In the genomic region with DNA sequence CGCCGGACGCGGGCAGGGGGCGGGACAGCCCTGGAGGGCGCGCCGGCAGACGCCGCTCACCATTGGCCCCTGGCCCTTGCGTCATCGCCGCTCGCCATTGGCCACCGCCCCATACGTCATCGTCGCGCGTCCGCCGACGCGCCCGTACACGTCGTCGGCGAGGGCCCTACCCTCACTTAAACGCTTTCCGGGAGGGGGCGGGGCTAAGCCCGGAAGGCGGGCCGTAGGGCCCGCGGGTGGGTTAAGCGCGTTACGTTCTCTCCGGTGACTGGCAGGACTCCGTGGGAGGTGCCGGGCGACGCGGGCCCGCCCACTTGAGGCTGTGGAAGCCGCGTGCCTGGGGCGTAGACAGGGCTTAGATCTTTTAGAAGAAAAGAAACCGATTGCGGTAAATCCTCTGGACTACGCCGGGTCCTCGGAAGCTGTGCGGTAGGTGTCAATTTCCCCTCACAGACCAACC, we compare ENCODE assay signal across 8 mouse cellular contexts. TPM values are rescaled to one million over a fixed set of nuclear protein-coding genes. Genes with fewer than 3 reads are reported as not detected.
DNase-seq lines count a peak whose midpoint lies in the region; ATAC-seq lines count a peak whose summit lies in the region.

No protein-coding gene starts in this region.

- DNase-seq in adipocyte (ENCODE audit: low spot score) = peak; percentile 100
- peak; percentile 100 for DNase-seq in embryo, embryonic 10 days (ENCODE audit: low spot score)
- peak; percentile 100 for DNase-seq in gastrocnemius, postnatal 10 days
- peak; percentile 99 for DNase-seq in induced T-regulatory cell, adult 2 months (ENCODE audit: low read depth)
- DNase-seq in left cerebral cortex, adult 9 months (ENCODE audit: low spot score in 2 of 2) = peak; percentile 98 to 99
- DNase-seq in right cerebral cortex, postnatal 14 days = peak; percentile 100
- DNase-seq in urinary bladder, postnatal 36 days (ENCODE audit: low spot score in 2 of 2) = peak; percentile 99 to 100

- ATAC-seq in megakaryocyte progenitor cell, adult 5-6 weeks (replicated peaks; ENCODE audit: poor library complexity) = peak; percentile 88

RNA-seq across cellular contexts. Expression of gene Slc35e1, which starts 0.2 kb away (rescaled TPM):
- 10 to 100 TPM; 23.3 to 25.3 TPM for total RNA-seq in gastrocnemius, postnatal 10 days (2021)
- total RNA-seq in megakaryocyte progenitor cell, adult 5-6 weeks (2015) = 27.3 and 40.7 TPM in 2 replicates
- total RNA-seq in megakaryocyte progenitor cell, adult 5-6 weeks (2017) = 26.8 and 30.3 TPM in 2 replicates

RNA-seq across cellular contexts. Expression of gene Cherp, which starts 17.6 kb away (rescaled TPM):
- 10 to 100 TPM; 27.5 to 38.9 TPM for total RNA-seq in gastrocnemius, postnatal 10 days (2021)
- total RNA-seq in megakaryocyte progenitor cell, adult 5-6 weeks (2015) = 80.1 and 106 TPM in 2 replicates
- 17.7 and 23.8 TPM in 2 replicates for total RNA-seq in megakaryocyte progenitor cell, adult 5-6 weeks (2017)

RNA-seq across cellular contexts. Expression of gene 1700030K09Rik, which starts 49.0 kb away (rescaled TPM):
- total RNA-seq in gastrocnemius, postnatal 10 days (2021) = 1 to 10 TPM; 3.6 to 5.6 TPM
- total RNA-seq in megakaryocyte progenitor cell, adult 5-6 weeks (2015) = 3.0 and 3.3 TPM in 2 replicates
- 6.3 and 6.5 TPM in 2 replicates for total RNA-seq in megakaryocyte progenitor cell, adult 5-6 weeks (2017)

RNA-seq across cellular contexts. Expression of gene Calr3, which starts 49.0 kb away (rescaled TPM):
- 1 to 10 TPM; 1.7 to 1.8 TPM for total RNA-seq in gastrocnemius, postnatal 10 days (2021)
- total RNA-seq in megakaryocyte progenitor cell, adult 5-6 weeks (2015) = 2.2 TPM in 2 replicates
- 2.9 TPM in 2 replicates for total RNA-seq in megakaryocyte progenitor cell, adult 5-6 weeks (2017)

RNA-seq across cellular contexts. Expression of gene Med26, which starts 55.4 kb away (rescaled TPM):
- total RNA-seq in gastrocnemius, postnatal 10 days (2021) = 1 to 10 TPM; 7.0 to 9.3 TPM
- total RNA-seq in megakaryocyte progenitor cell, adult 5-6 weeks (2015) = 10.0 and 12.0 TPM in 2 replicates
- 8.6 and 9.9 TPM in 2 replicates for total RNA-seq in megakaryocyte progenitor cell, adult 5-6 weeks (2017)

Comparison
In these comparisons a context has a peak if more than half of its experiments do, and no peak if none do; other contexts are left out.
1. Peak in every context shown above with its lines: DNase-seq and ATAC-seq.